Mouse (Mus musculus) MEL-GATA-1-ER (cell line): ENCODE results near the gene Etv5.

Source experiments
- DNase-seq: peaks from one replicate; pipeline ENCODE4 v3.0.0-alpha.2; 2012; ENCODE audit warnings: low read depth; ENCODE audit errors: extremely low read depth

Etv5 gene

DNA sequence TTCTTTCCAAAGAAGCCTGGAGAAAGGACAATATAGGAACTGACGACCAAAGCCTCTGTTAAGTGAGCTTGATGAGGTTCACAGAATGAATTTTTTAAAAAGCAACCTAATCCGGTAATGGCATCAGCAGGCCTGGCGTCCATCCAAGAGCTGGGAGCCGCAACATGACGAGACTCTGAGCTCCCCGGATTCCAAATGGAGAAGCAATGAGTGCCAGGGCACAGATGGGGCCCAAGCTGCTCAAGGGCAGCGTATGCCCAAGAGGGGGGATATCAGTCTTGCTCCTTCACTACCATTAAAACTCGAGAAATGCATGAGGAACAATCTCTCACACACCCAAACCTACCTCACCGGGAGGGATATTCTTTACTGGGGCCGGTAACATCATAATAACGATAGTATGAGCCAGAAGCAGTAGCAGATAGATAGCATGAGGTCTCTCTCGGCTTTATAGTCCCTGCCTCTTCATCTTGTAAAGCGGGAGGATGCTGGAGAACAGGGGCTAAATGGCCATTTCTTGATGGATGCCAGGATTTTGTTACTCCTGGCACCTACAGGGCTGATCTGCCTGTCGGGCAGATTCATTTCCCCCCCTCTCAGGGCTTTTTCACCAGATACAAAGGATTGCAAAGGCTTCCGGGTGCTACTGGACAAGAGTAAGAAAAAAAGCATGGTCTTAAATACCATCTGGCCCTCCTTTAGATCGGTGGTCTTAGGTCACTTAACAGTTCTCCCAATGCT lies 9.1 kb downstream of the Etv5 start:
- no peak for DNase-seq

DNA sequence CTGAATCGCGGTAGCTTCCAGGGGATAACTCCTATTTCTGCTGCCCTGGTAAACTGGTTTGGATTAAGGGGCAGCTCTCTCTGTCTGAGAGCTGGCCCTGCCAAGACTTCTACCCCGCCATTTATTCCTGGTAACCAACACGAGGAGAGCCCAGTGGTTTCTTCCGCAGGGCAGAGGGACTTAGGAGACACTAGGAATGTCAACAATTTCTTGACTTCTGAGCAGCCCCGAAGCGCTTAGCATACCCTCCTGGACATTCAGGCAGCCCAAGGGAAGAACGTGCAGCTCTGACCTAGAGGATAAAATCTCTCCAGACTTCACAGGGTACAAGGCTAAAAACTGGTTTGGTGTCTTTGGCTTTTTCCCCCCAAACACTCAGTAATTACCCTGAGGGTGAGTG lies 10.1 kb downstream of the Etv5 start:
- DNase-seq, result no peak

DNA sequence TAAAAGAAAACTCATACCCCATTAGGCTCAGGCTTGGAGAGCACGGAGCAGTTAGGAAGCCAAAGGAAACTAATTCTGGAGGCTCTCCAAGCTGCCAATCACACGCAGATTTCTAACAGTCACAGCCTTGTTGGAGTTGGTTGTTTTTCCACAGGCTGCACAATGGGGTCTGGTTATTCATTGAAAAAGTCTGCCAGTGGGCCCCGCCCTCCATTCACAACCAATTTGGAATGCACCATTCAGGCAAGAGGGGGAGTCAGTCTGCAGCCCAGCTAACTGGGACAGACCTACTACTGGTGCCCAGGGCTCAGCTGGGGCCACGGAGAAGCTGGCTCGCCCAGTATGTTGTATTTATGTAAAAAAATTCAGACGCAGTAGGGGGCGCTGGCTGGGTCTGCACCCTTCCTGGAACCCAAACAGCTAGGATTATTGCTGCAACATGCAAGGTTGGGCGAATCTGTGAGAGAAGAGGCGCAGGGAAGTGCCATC lies 10.6 kb downstream of the Etv5 start:
- no peak for DNase-seq

GRCm38 (mm10) chr16:22426866-22427265 lies 12.7 kb downstream of the Etv5 start:
- no peak for DNase-seq

DNA sequence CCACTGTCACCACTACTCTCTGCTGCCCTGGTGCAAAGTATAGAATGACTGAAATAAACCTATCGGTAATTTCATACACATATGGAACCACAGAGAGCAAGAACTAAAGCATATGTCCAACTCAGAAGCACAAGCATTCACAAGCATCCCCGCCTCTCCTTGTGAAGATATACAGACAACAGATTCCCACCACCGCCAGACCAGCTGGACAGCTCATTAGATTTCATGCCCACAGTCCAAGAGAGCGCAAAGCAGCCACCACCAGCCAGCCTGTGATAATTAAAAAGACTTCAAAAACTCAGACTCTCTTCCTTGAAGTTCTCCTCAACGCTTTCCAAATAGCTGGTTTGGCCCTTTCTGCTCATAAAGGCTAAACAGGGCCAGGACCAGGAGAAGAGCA lies 17.3 kb downstream of the Etv5 start:
- DNase-seq, result no peak

- no peak for DNase-seq
Observed at GRCm38 (mm10) chr16:22417931-22418330, 21.6 kb downstream of the Etv5 start.

- DNase-seq, result no peak
Observed at GRCm38 (mm10) chr16:22417044-22417443, 22.5 kb downstream of the Etv5 start.

GRCm38 (mm10) chr16:22416140-22416848 lies 23.2 kb downstream of the Etv5 start:
- DNase-seq, result no peak

GRCm38 (mm10) chr16:22414205-22414754 lies 25.2 kb downstream of the Etv5 start:
- no peak for DNase-seq

DNA sequence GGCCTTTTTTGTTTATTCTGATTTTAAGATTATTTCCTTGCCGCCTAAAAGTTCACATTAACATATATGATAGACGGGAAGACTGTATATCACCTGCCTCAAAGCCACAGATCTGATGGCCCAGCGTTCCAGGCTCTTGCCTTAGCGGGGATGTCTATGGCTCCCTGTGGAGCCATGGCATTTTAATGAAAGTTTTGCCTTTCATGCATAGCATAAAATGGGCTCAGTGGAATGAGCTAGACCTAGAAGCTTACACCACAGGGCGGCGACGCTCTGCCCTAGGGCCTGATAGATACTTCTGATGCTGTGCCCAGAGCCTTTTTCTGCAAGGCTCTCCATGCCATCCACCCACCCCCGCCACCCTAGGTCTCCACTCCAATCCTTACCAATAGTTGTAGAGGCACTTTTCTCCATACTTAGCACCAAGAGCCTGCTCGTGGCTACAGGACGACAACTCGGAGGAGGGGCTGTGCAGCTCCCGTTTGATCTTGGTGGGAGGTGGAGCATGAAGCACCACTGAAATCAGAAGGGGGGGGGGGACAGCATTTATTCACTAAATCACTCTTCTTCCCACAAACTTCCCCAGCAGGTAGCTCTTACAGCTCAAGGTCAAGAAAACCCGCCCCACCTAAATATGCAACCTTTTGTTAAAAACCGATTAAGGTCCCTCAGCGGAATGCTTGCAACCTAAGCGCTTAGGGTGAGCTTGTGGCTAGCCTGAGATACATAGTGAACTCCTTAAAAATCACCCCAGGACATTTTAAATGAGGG lies 26.9 kb downstream of the Etv5 start:
- DNase-seq, result no peak

DNA sequence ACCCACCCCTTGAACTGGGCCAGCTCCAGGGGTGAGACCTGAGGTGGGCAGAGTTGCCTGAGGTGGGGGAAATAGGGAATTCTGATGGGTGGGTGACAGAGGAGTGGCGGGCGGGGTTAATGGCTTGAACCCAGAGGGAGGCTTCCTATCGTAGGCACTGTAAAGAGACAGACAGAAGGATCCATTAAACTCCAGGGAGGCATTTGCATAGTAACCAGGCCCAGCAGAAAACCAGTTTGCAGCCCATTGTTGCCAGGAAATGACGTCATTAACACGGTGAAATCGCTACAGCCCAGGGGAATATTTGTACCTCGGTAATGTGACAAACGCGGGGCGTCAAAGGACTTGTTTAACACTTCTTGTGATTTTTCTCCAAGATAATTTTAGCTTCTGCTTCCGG lies 27.8 kb downstream of the Etv5 start:
- no peak for DNase-seq

- DNase-seq, result no peak
Observed at GRCm38 (mm10) chr16:22410000-22410399, 29.5 kb downstream of the Etv5 start.

GRCm38 (mm10) chr16:22408642-22409360 lies 30.7 kb downstream of the Etv5 start:
- no peak for DNase-seq

- DNase-seq, result no peak
Observed at GRCm38 (mm10) chr16:22406747-22407146, 32.8 kb downstream of the Etv5 start.

DNA sequence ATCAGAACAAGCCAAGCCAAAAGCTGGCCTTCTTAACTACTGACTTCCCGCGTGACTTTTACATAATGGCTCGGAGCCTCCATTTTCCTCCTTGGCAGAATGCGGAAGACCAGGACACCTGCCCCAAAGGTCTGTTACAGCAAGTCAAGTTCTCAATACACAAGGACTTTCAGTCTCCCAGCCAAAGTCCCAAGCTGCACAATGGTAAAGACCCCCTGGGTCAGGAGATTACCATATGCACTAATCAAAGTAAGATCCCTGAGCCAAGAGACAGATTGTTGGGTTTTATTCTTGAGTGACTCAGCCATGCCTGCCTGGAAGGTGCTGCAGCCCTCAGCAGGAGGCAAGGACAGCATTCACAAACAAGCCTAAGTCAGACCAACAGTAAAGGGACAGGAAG lies 33.5 kb downstream of the Etv5 start:
- no peak for DNase-seq

GRCm38 (mm10) chr16:22405492-22405891 lies 34.0 kb downstream of the Etv5 start:
- no peak for DNase-seq

DNA sequence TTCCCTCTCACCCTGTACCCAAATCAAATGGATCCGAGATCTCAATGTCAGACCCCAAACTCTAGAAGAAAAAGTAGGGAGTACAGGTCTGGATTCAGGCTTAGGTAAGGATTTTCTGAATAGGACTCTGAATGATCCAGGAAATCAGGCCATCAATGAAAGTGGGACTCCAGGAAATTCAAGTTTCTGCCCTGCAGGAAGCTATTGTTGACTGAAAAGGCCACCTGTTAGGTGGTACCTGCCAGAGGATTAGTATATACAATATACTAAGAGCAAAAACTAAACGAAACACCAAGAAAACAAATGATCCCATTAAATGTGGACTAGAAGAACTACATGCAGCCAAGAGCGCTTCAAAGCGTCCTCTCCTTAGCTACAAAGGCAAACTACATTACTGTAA lies 35.8 kb downstream of the Etv5 start:
- DNase-seq, result no peak

- no peak for DNase-seq
Observed at GRCm38 (mm10) chr16:22402600-22402999, 36.9 kb downstream of the Etv5 start.

GRCm38 (mm10) chr16:22400226-22400625 lies 39.3 kb downstream of the Etv5 start:
- DNase-seq, result no peak

- DNase-seq, result peak; percentile 31
Observed at GRCm38 (mm10) chr16:22398784-22399453, 40.6 kb downstream of the Etv5 start.

DNA sequence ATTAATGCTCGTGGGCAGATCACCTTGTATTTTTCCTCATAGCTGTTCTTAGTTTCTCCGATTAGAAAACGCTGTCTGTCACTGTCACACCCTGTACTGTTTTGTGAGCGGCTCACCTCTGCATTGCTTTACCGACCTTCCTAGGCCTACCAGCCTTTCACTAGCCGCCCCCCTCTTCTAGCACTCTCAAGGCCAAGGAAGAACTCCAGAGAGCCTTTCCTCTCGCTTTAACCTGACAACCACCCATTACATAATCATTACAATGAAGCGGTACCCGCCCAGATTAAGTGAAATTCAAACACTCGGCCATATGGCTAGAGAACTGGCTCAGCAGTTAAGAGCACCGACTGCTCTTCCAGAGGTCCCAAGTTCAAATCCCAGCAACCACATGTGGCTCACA lies 41.2 kb downstream of the Etv5 start:
- DNase-seq, result no peak
